Mouse (Mus musculus): Measurements from ENCODE around the gene Eif2b3. TPM values are rescaled to one million over a fixed set of nuclear protein-coding genes. Genes with fewer than 3 reads are reported as not detected.

Eif2b3 gene
- polyA plus RNA-seq, 1 experiment from 2014 or later = 25.5 TPM

DNA sequence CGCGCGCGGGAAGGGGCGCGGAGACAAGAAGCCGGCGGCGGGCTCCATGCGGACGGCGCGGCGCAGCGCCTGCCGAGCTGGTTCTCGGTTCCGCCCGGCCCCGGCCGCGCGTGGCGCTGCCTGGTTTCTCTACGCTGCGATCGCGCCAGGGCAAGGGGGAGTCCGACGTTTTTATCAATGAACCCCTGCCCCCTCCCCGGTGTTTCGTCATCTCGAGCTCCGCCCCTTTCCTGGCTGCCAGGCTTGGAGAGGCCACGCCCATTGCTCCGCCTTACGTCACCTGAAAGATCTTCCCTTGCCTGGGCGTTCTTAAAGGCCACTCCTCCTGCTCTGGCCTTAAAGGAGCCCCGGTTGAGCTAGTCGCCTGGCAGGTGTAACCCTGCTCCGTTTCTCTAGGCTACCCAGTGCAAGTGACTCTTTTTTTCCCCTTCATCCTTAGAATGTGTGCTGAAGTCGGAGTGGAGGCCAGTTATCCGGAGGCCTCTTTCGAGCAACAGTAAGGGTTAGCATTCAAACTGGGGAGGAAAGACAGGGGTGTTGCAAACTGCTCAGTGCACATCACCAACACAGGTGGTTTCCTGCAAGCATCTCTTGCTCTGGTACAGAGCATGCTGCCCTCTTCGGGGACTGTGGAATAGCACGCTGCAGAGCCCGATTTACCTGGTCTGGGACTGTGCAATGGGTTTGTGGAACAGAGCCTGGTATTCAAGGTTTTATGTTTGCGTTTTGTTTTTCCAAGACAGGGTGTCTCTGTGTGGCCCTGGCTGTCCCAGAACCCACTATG, 114.8 kb downstream of the Eif2b3 start, which contains the start of gene Plk3:
Gene Plk3 (minus strand): TSS at position 147 of the 784 bp plus-strand sequence.
- peak; percentile 89 for ATAC-seq (ENCODE audit: extremely low read depth, insufficient number of reproducible peaks, low FRiP score, low TSS enrichment)
- H3K36me3 ChIP-seq = peaks cover 7% of the 10 kb centered on the region
- H3K9me3 ChIP-seq = no peaks in the 10 kb centered on the region
- peaks cover 15% of the 10 kb centered on the region for H3K4me1 ChIP-seq
- peaks cover 30% of the 10 kb centered on the region for H3K27me3 ChIP-seq (replicated peaks)
- H3K27ac ChIP-seq (replicated peaks) = no peak within 1 kb of the TSS
- peak within 1 kb of the TSS; percentile 93 for H3K9ac ChIP-seq
- 1% methylated on average over 48 of the region's 48 CpGs for WGBS
- peak within 1 kb of the TSS; percentile 90 for H3K4me3 ChIP-seq
- peak within 1 kb of the TSS; percentile 100 for H3K4me2 ChIP-seq

GRCm38 (mm10) chr4:117134601-117134995, 115.4 kb downstream of the Eif2b3 start:
- H3K4me2 ChIP-seq = peak overlapping the region; percentile 100
- peak overlapping the region; percentile 93; the same call in 1 of the 2 replicates for H3K9ac ChIP-seq
- H3K36me3 ChIP-seq = peaks cover 4% of the 10 kb centered on the region; the same call in 1 of the 2 replicates
- no peak overlapping the region for H3K27ac ChIP-seq (replicated peaks)
- 32% methylated on average over 2 of the region's 2 CpGs for WGBS
- H3K4me1 ChIP-seq = peaks cover 15% of the 10 kb centered on the region
- no peaks in the 10 kb centered on the region for H3K9me3 ChIP-seq
- H3K4me3 ChIP-seq = peak overlapping the region; percentile 90
- no peak for ATAC-seq (ENCODE audit: extremely low read depth, insufficient number of reproducible peaks, low FRiP score, low TSS enrichment)
- H3K27me3 ChIP-seq (replicated peaks) = peaks cover 30% of the 10 kb centered on the region

- Histone ChIP-seq H3K4me3 (no peak overlapping the region), H3K9ac (no peak overlapping the region), H3K4me2 (no peak overlapping the region), H3K9me3 (no peaks in the 10 kb centered on the region), H3K4me1 (peaks cover 15% of the 10 kb centered on the region), H3K27ac (replicated peaks) (no peak overlapping the region), H3K36me3 (no peaks in the 10 kb centered on the region; the same call in 1 of the 2 replicates), H3K27me3 (replicated peaks) (peaks cover 26% of the 10 kb centered on the region)
- ATAC-seq (ENCODE audit: extremely low read depth, insufficient number of reproducible peaks, low FRiP score, low TSS enrichment) = no peak
- 31% methylated on average over 8 of the region's 8 CpGs for WGBS
Observed at GRCm38 (mm10) chr4:117136034-117136433, 116.8 kb downstream of the Eif2b3 start.

Other genes with a start within 250 kb of the Eif2b3 start
- gene Toe1, start 211.8 kb upstream of the Eif2b3 start, polyA plus RNA-seq (2015; fragmentation: Nextera tagmentation; extraction: Ambion mirVana) = 19.8 and 21.1 TPM in 2 replicates
- 7.8 and 8.5 TPM in 2 replicates for gene Mutyh, start 211.7 kb upstream of the Eif2b3 start, polyA plus RNA-seq (2015; fragmentation: Nextera tagmentation; extraction: Ambion mirVana)
- 0.70 and 1.0 TPM in 2 replicates for gene Hpdl, start 197.7 kb upstream of the Eif2b3 start, polyA plus RNA-seq (2015; fragmentation: Nextera tagmentation; extraction: Ambion mirVana)
- 0.43 and 0.66 TPM in 2 replicates for gene Zswim5, start 142.0 kb upstream of the Eif2b3 start, polyA plus RNA-seq (2015; fragmentation: Nextera tagmentation; extraction: Ambion mirVana)
- 88.9 and 99.1 TPM in 2 replicates for gene Urod, start 25.0 kb upstream of the Eif2b3 start, polyA plus RNA-seq (2015; fragmentation: Nextera tagmentation; extraction: Ambion mirVana)
- gene Hectd3, start 24.1 kb upstream of the Eif2b3 start, polyA plus RNA-seq (2015; fragmentation: Nextera tagmentation; extraction: Ambion mirVana) = 5.1 and 6.0 TPM in 2 replicates
- gene Ptch2, start 76.7 kb downstream of the Eif2b3 start, polyA plus RNA-seq (2015; fragmentation: Nextera tagmentation; extraction: Ambion mirVana) = 3.1 and 3.6 TPM in 2 replicates
- gene Btbd19, start 106.3 kb downstream of the Eif2b3 start, polyA plus RNA-seq (2015; fragmentation: Nextera tagmentation; extraction: Ambion mirVana) = 2.8 and 3.1 TPM in 2 replicates
- not detected in 2 replicates for gene Tctex1d4, start 107.4 kb downstream of the Eif2b3 start, polyA plus RNA-seq (2015; fragmentation: Nextera tagmentation; extraction: Ambion mirVana)
- gene Plk3, start 114.6 kb downstream of the Eif2b3 start, polyA plus RNA-seq (2015; fragmentation: Nextera tagmentation; extraction: Ambion mirVana) = 2.1 TPM in 2 replicates
- 616 and 654 TPM in 2 replicates for gene Rps8, start 136.8 kb downstream of the Eif2b3 start, polyA plus RNA-seq (2015; fragmentation: Nextera tagmentation; extraction: Ambion mirVana)
- gene Kif2c, start 163.2 kb downstream of the Eif2b3 start, polyA plus RNA-seq (2015; fragmentation: Nextera tagmentation; extraction: Ambion mirVana) = 42.0 and 44.2 TPM in 2 replicates
- gene Tmem53, start 232.5 kb downstream of the Eif2b3 start, polyA plus RNA-seq (2015; fragmentation: Nextera tagmentation; extraction: Ambion mirVana) = 25.0 and 28.5 TPM in 2 replicates
- 0.35 and 0.51 TPM in 2 replicates for gene Armh1, start 232.7 kb downstream of the Eif2b3 start, polyA plus RNA-seq (2015; fragmentation: Nextera tagmentation; extraction: Ambion mirVana)